Mouse (Mus musculus) thymus, postnatal 14 days (tissue): ENCODE measurements around the gene Ltbp2.

Experiments
- DNase-seq: peaks from one replicate; pipeline ENCODE4 v3.0.0; 2021

Ltbp2 gene

GRCm38 (mm10) chr12:84755008-84755695 is 121.2 kb downstream of the Ltbp2 start:
- peak; percentile 78 for DNase-seq

DNA sequence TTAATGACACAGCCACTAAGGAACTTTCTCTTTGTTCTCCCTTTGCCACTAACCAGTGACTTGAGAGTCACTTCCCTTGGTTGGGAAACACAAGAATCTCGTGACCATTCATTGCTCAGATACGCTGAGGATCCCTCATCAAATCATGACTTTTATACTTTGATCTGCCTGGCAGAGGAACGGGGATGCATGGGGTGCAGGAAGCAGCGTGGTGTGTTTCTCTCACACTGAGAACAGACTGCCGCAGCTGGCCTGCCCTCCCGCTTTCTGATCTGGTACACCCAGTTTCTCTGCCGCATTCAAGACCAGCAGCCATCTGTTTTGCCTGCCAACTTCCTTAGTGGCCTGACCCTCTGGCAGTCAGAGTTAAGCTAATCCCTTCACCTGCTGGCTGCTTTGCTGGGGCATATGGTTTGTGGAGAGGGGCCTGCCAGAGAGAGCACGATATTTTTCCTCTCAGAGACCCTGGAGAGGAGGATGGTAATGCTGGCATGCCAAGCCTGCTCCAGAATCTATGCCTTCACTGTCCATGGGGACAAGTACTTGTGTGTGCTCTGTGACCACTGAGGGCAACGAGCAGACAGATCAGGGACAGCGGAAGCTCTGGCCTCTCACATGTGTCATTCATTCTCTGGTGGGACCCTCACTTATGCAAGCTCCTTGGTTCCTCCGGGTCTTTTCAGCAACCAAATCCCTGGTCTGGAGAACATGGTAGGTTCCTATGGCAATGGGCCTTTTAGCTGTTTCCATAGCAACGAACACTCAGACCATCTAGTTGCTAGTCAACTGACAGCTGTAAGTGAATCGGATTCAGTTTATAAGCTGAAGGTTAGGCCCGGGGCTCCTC is 124.0 kb downstream of the Ltbp2 start:
- peak; percentile 76 for DNase-seq

- DNase-seq, result peak; percentile 75
These were observed 125.7 kb downstream of the Ltbp2 start for GRCm38 (mm10) chr12:84750661-84751060.

- DNase-seq, result no peak
These were observed 128.2 kb downstream of the Ltbp2 start for GRCm38 (mm10) chr12:84748134-84748533.

DNA sequence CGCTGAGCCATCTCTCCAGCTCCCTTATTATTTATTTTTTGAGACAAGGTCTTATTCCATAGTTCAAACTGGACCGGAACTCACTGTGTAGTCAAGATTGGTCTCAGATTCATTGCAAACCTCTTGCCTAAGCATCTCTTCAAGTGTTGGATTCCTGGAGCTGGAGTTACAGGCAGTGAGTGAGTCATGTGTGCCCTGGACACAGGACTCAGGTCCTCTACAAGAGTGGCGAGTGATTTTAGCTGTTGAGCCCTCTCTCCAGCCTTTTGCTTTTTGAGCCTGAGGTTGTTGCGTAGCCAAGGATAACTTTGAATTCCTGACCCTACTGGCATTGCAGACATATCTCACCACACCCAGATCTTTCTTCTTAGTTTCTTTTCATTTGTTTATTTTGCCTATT is 130.6 kb downstream of the Ltbp2 start:
- DNase-seq, result no peak

- peak; percentile 27 for DNase-seq
These were observed 132.8 kb downstream of the Ltbp2 start for GRCm38 (mm10) chr12:84743496-84743895.

- DNase-seq, result no peak
These were observed 143.0 kb downstream of the Ltbp2 start for GRCm38 (mm10) chr12:84733366-84733765.
